Mouse (Mus musculus): Measurements from ENCODE around the gene Nqo2.
"Not testable (repeated sequence)": the region's sequence is repeated elsewhere in the genome, so short reads cannot be mapped to it uniquely, and the experiment has no call there.

The Nqo2 gene

GRCm38 (mm10) chr13:33964206-33965046, at the start of gene Nqo2:
TSS of gene Nqo2 (plus strand) at chr13:33964687.
- peak; percentile 85 for DNase-seq

GRCm38 (mm10) chr13:33921041-33921440, 43.4 kb upstream of the Nqo2 start:
- DNase-seq = no peak

GRCm38 (mm10) chr13:33921699-33922098, 42.8 kb upstream of the Nqo2 start:
- no peak for DNase-seq

DNA sequence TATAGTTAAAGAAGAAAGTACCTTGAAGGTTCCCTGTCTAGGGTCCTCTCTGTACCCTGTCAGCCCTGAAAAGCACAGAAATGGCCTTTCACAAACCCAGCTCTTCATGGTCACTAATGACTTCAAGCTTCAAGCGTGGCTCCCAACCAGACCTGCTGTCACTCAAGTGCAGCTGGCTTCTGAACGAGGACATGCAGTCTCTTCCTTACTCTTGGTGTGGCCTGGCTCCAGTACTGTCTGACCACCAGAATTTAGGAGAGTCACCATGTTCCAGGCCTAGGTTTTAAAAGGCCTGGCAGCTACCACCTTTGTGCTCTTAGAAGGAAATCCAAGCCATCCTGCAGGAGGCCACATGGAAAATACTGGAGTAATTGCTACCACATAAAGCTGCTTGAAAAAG, 34.2 kb upstream of the Nqo2 start:
- no peak for DNase-seq

DNA sequence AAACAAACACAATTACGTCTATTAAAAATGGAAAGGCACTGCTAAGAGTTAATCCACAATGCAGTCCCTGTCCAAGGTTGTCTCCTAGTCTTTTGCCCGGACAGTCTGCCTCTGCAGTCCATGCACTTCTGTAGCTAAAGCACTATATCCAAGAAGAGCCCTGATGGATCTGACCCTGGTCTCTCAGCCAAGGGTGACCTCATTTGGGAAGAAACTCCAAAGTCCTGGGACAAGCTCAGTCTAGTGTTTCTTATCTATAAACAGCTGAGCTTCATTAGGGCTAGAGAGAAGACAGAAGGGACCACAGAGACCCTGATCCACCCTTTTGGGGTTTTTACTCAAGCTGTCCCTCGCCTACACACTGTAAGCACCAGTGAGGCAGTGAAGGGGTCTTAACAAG, 33.6 kb upstream of the Nqo2 start:
- no peak for DNase-seq

- no peak for DNase-seq
These were observed 29.7 kb upstream of the Nqo2 start for GRCm38 (mm10) chr13:33934743-33935142.

DNA sequence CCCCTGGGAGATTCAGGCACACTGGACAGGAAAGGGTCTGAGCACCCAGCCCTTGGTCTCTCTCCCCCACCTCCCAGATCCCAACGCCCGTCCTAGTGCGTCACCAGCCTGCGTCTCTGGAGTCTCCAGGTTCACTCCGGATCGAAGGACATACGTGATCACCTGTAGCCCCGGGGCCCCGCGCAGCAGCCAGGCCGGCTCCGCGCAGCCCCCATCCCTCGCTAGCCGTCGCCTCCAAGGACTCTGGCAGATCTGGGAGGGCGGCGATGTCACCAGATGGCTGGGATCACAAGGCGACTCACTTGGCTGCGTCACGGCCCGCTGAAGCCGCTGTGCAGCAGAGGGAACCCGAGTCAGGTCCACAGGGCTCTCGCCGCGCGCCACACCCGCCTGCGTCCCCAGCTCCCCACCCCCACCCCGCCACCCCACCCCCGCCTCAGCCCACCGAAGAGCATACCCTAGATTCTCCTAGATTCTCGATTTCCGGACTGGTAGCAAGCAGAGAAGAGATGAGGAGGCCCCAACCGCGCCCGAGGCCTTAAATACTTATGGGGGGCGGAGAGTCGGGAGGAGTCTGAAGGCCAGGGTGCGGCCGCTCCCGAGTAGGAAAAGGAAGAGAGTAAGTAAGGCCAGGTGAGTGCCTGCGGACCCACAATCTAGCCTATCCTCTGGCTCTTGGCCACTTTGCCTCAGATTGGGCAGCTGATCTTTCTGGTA, 28.9 kb upstream of the Nqo2 start:
- DNase-seq = peak; percentile 76

- no peak for DNase-seq
These were observed 27.3 kb upstream of the Nqo2 start for GRCm38 (mm10) chr13:33937151-33937550.

GRCm38 (mm10) chr13:33937587-33937986, 26.9 kb upstream of the Nqo2 start:
- not testable (repeated sequence) for DNase-seq

GRCm38 (mm10) chr13:33941288-33941808, 23.1 kb upstream of the Nqo2 start:
- DNase-seq = no peak

DNA sequence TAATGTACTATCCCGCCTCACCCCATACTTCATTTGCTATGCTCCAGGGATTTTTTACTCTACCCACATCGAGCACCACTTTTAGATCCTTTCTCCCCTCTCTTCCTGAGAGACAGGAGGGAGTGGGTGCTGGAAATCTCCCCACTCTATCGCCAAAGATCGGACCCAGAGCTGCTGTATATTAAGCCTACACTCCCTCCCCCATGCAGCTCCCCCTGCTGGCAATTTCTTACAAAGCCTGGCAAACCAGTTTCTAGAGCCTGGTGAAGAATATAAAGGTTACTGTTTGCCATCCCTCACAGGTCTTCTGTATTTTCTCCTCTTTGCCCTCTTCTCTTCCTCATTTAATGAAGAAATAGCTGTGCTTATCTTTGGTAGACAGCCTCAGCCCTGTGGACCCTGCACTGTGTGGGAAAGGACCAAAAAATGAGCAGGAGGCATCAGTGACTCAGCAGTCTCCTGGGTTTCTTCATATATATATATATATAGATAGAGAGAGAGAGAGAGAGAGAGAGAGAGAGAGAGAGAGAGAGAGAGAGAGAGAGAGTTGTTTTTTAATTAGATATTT, 22.2 kb upstream of the Nqo2 start:
- peak; percentile 42 for DNase-seq

GRCm38 (mm10) chr13:33951308-33952074, 13.0 kb upstream of the Nqo2 start:
- no peak for DNase-seq

GRCm38 (mm10) chr13:33952075-33952449, 12.4 kb upstream of the Nqo2 start:
- DNase-seq = no peak

DNA sequence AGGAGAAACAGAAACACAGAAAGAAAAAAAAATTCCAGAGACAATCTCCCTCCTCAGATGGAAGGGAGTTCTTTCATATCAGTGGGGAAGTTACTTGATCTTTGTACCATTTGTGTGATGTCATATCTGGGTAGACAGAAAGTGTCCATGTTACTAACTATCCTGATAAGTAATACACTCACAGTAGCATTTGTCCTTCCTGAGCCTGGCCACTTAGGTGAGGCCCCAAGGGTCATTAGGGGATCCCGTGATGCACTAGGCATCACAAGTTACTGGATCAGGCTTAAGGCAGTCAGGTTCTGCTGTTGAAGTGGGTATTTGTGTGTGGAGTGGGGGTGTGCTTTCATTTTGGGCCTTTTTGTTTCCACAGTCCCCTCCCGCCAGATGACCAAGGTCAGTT, 11.5 kb upstream of the Nqo2 start:
- DNase-seq = no peak

GRCm38 (mm10) chr13:33956571-33957421, 7.7 kb upstream of the Nqo2 start:
- DNase-seq = peak; percentile 35

- DNase-seq = no peak
These were observed 4.7 kb upstream of the Nqo2 start for GRCm38 (mm10) chr13:33959771-33960170.

GRCm38 (mm10) chr13:33965056-33966024, 853 bp downstream of the Nqo2 start:
- DNase-seq = peak; percentile 19

- no peak for DNase-seq
These were observed 1.5 kb downstream of the Nqo2 start for GRCm38 (mm10) chr13:33966025-33966412.

- no peak for DNase-seq
These were observed 2.1 kb downstream of the Nqo2 start for GRCm38 (mm10) chr13:33966574-33966973.

- no peak for DNase-seq
These were observed 25.1 kb downstream of the Nqo2 start for GRCm38 (mm10) chr13:33989625-33990024.

DNA sequence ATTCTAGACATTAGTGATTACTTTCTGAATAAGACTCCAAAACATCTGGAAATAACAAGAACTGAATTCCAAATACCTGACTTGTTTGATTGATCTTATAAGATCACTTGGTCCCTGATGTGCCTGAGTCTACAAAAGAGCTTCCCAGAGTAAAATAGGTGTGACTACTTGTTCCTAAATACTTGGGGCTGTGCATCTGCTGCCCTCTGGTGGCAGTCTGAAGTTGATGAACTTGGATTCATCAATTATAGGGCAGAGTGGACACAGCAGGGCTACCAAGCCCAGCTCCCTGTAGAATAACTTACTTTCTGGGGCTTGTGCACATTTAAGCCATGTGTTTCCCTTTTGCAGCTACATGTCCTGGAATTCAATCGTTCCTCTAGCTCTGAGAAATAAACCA, 30.7 kb downstream of the Nqo2 start:
- peak; percentile 88 for DNase-seq
